Mouse (Mus musculus) small intestine, adult 2 months (tissue): Measurements from ENCODE around the gene Rbm17. TPM values are rescaled to one million over a fixed set of nuclear protein-coding genes. Genes with fewer than 3 reads are reported as not detected.

ENCODE experiments used
- H3K27ac ChIP-seq: fragments of 200-500 bp; 2 replicates; pipeline ENCODE4 v1.5.1; 2012; ENCODE audit warnings: low read depth, low read length, control low read depth, inconsistent platforms; ENCODE audit not compliant: insufficient read depth
- H3K27me3 ChIP-seq: fragments of 200-500 bp; 2 replicates; pipeline ENCODE4 v1.6.1; 2012; ENCODE audit warnings: mild to moderate bottlenecking, moderate library complexity, low read length, inconsistent platforms; ENCODE audit not compliant: control insufficient read depth, insufficient read depth
- H3K36me3 ChIP-seq: fragments of 200-500 bp; 2 replicates; pipeline ENCODE4 v1.6.1; 2012; ENCODE audit warnings: mild to moderate bottlenecking, low read length, control low read depth, inconsistent platforms; ENCODE audit not compliant: control insufficient read depth, insufficient read depth
- H3K4me1 ChIP-seq: fragments of 200-500 bp; 2 replicates; pipeline ENCODE4 v1.6.1; 2012; ENCODE audit warnings: low read length, inconsistent platforms, mixed read lengths; ENCODE audit not compliant: control insufficient read depth, insufficient read depth, insufficient read length
- H3K4me3 ChIP-seq: fragments of 200-500 bp; 2 replicates; pipeline ENCODE4 v1.5.1; 2012; ENCODE audit warnings: low read depth, mild to moderate bottlenecking, control low read depth, inconsistent platforms, low read length, moderate library complexity
- CTCF ChIP-seq: fragments of 200-500 bp; IDR thresholded peaks from 2 replicates; pipeline ENCODE4 v1.5.1; 2012; ENCODE audit warnings: low read depth, mild to moderate bottlenecking, control low read depth, inconsistent platforms, low read length, moderate library complexity, mixed read lengths; ENCODE audit not compliant: insufficient replicate concordance, insufficient read length; ENCODE audit errors: extremely low read depth
- POLR2A ChIP-seq: fragments of 200-500 bp; IDR thresholded peaks from 2 replicates; pipeline ENCODE4 v1.6.1; 2012; ENCODE audit warnings: low read depth, mild to moderate bottlenecking, control low read depth, inconsistent platforms, low read length, moderate library complexity
- WGBS: fragments of 180-500 bp; shearing (Covaris S2); methylation state at CpG from one replicate; pipeline ENCODE4 v1.1.7; 2018; 5-methylcytosine and 5-hydroxymethylcytosine counted together
- polyA plus RNA-seq: library from polyadenylated mRNA; depleted of rRNA; stranded (reverse); fragments of >200 nt; gene quantifications from 2 replicates; pipeline ENCODE4 v1.2.3, GENCODE M21; 2012; rRNA removed

Gene Rbm17
- polyA plus RNA-seq = 6.4 and 14.0 TPM in 2 replicates

- TF ChIP-seq CTCF (no peak), POLR2A (no peak)
- peak within 1 kb of the TSS; percentile 87 for H3K4me3 ChIP-seq
- no peaks in the 10 kb centered on the region for H3K27me3 ChIP-seq
- WGBS = 89% methylated on average over 5 of the region's 5 CpGs
- 0 out of 2 replicates have a peak within 1 kb of the TSS, but pooled peaks have one; percentile 26 for H3K27ac ChIP-seq
- H3K4me1 ChIP-seq = peaks cover 4% of the 10 kb centered on the region; the same call in 1 of the 2 replicates
- peaks cover 5% of the 10 kb centered on the region for H3K36me3 ChIP-seq
Measured at GRCm38 (mm10) chr2:11604053-11604452, at the start of gene Rbm17. Rbm17 (minus strand) TSS chr2:11604153.

- WGBS = 43% methylated on average over 6 of the region's 6 CpGs
- Histone ChIP-seq H3K27ac (no peak overlapping the region), H3K27me3 (no peaks in the 10 kb centered on the region), H3K4me1 (peaks cover 13% of the 10 kb centered on the region; the same call in 1 of the 2 replicates), H3K36me3 (no peaks in the 10 kb centered on the region), H3K4me3 (no peak overlapping the region)
- TF ChIP-seq CTCF (no peak), POLR2A (no peak)
Measured at GRCm38 (mm10) chr2:11653330-11653729, 49.4 kb upstream of the Rbm17 start.

GRCm38 (mm10) chr2:11652780-11653179 lies 48.8 kb upstream of the Rbm17 start:
- 60% methylated on average over 2 of the region's 2 CpGs for WGBS
- Histone ChIP-seq H3K27me3 (no peaks in the 10 kb centered on the region), H3K27ac (no peak overlapping the region), H3K4me3 (no peak overlapping the region), H3K4me1 (peaks cover 13% of the 10 kb centered on the region; the same call in 1 of the 2 replicates), H3K36me3 (no peaks in the 10 kb centered on the region)
- TF ChIP-seq CTCF = no peak
- no peak for TF ChIP-seq POLR2A

GRCm38 (mm10) chr2:11652196-11652595 lies 48.2 kb upstream of the Rbm17 start:
- TF ChIP-seq POLR2A (no peak), CTCF (no peak)
- peak overlapping the region; percentile 37; the same call in 1 of the 2 replicates for H3K27ac ChIP-seq
- peaks cover 13% of the 10 kb centered on the region; the same call in 1 of the 2 replicates for H3K4me1 ChIP-seq
- WGBS = 84% methylated on average over 3 of the region's 3 CpGs
- H3K27me3 ChIP-seq = no peaks in the 10 kb centered on the region
- H3K36me3 ChIP-seq = no peaks in the 10 kb centered on the region
- no peak overlapping the region for H3K4me3 ChIP-seq

- Histone ChIP-seq H3K4me1 (peaks cover 13% of the 10 kb centered on the region; the same call in 1 of the 2 replicates), H3K27me3 (no peaks in the 10 kb centered on the region), H3K36me3 (no peaks in the 10 kb centered on the region), H3K4me3 (no peak overlapping the region), H3K27ac (peak overlapping the region; percentile 57)
- TF ChIP-seq CTCF = no peak
- TF ChIP-seq POLR2A = no peak
- 19% methylated on average over 3 of the region's 3 CpGs for WGBS
Measured at GRCm38 (mm10) chr2:11651476-11651875, 47.5 kb upstream of the Rbm17 start.

GRCm38 (mm10) chr2:11645297-11645696 lies 41.3 kb upstream of the Rbm17 start:
- TF ChIP-seq POLR2A = no peak
- no peak for TF ChIP-seq CTCF
- Histone ChIP-seq H3K27me3 (no peaks in the 10 kb centered on the region), H3K4me3 (no peak overlapping the region), H3K36me3 (no peaks in the 10 kb centered on the region), H3K27ac (no peak overlapping the region), H3K4me1 (peaks cover 5% of the 10 kb centered on the region; the same call in 1 of the 2 replicates)
- 86% methylated on average over 2 of the region's 2 CpGs for WGBS

- Histone ChIP-seq H3K4me3 (no peak overlapping the region), H3K27ac (no peak overlapping the region), H3K4me1 (peaks cover 5% of the 10 kb centered on the region; the same call in 1 of the 2 replicates), H3K36me3 (no peaks in the 10 kb centered on the region), H3K27me3 (no peaks in the 10 kb centered on the region)
- WGBS = 76% methylated on average over 1 of the region's 1 CpGs
- TF ChIP-seq POLR2A = no peak
- TF ChIP-seq CTCF = no peak
Measured at GRCm38 (mm10) chr2:11644057-11644456, 40.1 kb upstream of the Rbm17 start.

- no peak within 1 kb of the TSS for H3K4me3 ChIP-seq
- H3K27ac ChIP-seq = no peak within 1 kb of the TSS
- H3K36me3 ChIP-seq = no peaks in the 10 kb centered on the region
- no peak for TF ChIP-seq POLR2A
- no peak for TF ChIP-seq CTCF
- peaks cover 5% of the 10 kb centered on the region; the same call in 1 of the 2 replicates for H3K4me1 ChIP-seq
- 63% methylated on average over 3 of the region's 3 CpGs for WGBS
- H3K27me3 ChIP-seq = no peaks in the 10 kb centered on the region
Measured at GRCm38 (mm10) chr2:11642451-11642941, 38.5 kb upstream of the Rbm17 start, which contains the start of gene Il2ra. Il2ra (plus strand) TSS chr2:11642807.
